Mouse (Mus musculus) frontal cortex, postnatal 25 days (tissue): ENCODE measurements around the gene Slc30a5.
"Not testable (repeated sequence)": the region's sequence is repeated elsewhere in the genome, so short reads cannot be mapped to it uniquely, and the experiment has no call there.

Source experiments
- DNase-seq, 2 experiments: peaks; one replicate each; pipeline ENCODE4 v3.0.0; 2022; ENCODE audit warnings: low spot score in 2 of 2

Slc30a5 gene

GRCm38 (mm10) chr13:100832741-100833639 is at the start of gene Slc30a5:
Slc30a5 (minus strand) TSS chr13:100833427.
- peak; percentile 97 to 98 for DNase-seq

GRCm38 (mm10) chr13:100881944-100882343 is 48.7 kb upstream of the Slc30a5 start:
- no peak for DNase-seq

- no peak for DNase-seq
Observed at GRCm38 (mm10) chr13:100879806-100880205, 46.6 kb upstream of the Slc30a5 start.

GRCm38 (mm10) chr13:100879326-100879725 is 46.1 kb upstream of the Slc30a5 start:
- no peak for DNase-seq

- no peak for DNase-seq
Observed at GRCm38 (mm10) chr13:100878264-100878663, 45.0 kb upstream of the Slc30a5 start.

- no peak for DNase-seq
Observed at GRCm38 (mm10) chr13:100877703-100878102, 44.5 kb upstream of the Slc30a5 start.

- DNase-seq: no peak
Observed at GRCm38 (mm10) chr13:100875103-100875502, 41.9 kb upstream of the Slc30a5 start.

- DNase-seq: no peak
Observed at GRCm38 (mm10) chr13:100874588-100874987, 41.4 kb upstream of the Slc30a5 start.

- no peak for DNase-seq
Observed at GRCm38 (mm10) chr13:100873530-100873929, 40.3 kb upstream of the Slc30a5 start.

- DNase-seq: no peak
Observed at GRCm38 (mm10) chr13:100871445-100872171, 38.4 kb upstream of the Slc30a5 start.

- DNase-seq: no peak
Observed at GRCm38 (mm10) chr13:100869813-100870212, 36.6 kb upstream of the Slc30a5 start.

- no peak for DNase-seq
Observed at GRCm38 (mm10) chr13:100866311-100866710, 33.1 kb upstream of the Slc30a5 start.

- no peak for DNase-seq
Observed at GRCm38 (mm10) chr13:100865744-100866143, 32.5 kb upstream of the Slc30a5 start.

GRCm38 (mm10) chr13:100863914-100864313 is 30.7 kb upstream of the Slc30a5 start:
- not testable (repeated sequence) for DNase-seq

GRCm38 (mm10) chr13:100859117-100859516 is 25.9 kb upstream of the Slc30a5 start:
- DNase-seq: no peak

- no peak for DNase-seq
Observed at GRCm38 (mm10) chr13:100854174-100854573, 20.9 kb upstream of the Slc30a5 start.

- DNase-seq: no peak
Observed at GRCm38 (mm10) chr13:100853120-100853519, 19.9 kb upstream of the Slc30a5 start.

- no peak for DNase-seq
Observed at GRCm38 (mm10) chr13:100849137-100849536, 15.9 kb upstream of the Slc30a5 start.

- peak in 1 of 2 experiments; percentile 19 for DNase-seq
Observed at GRCm38 (mm10) chr13:100846891-100847579, 13.8 kb upstream of the Slc30a5 start.

GRCm38 (mm10) chr13:100846254-100846653 is 13.0 kb upstream of the Slc30a5 start:
- DNase-seq: no peak

GRCm38 (mm10) chr13:100843944-100844343 is 10.7 kb upstream of the Slc30a5 start:
- no peak for DNase-seq
